Mouse (Mus musculus): ENCODE results near the gene Nol4l. TPM values are rescaled to one million over a fixed set of nuclear protein-coding genes. Genes with fewer than 3 reads are reported as not detected.

The Nol4l gene
- polyA plus RNA-seq, 1 experiment from 2014 or later: 39.9 TPM

GRCm38 (mm10) chr2:153484071-153484470 lies 45.7 kb downstream of the Nol4l start:
- H3K27ac ChIP-seq (ENCODE audit: low read length): peak overlapping the region; percentile 84
- H3K4me2 ChIP-seq (ENCODE audit: low read length): no peak overlapping the region
- ATAC-seq: no peak
- H3K27me3 ChIP-seq (ENCODE audit: control insufficient read depth, insufficient read depth, low read depth, low read length): no peaks in the 10 kb centered on the region
- H3K4me3 ChIP-seq (ENCODE audit: low read depth, low read length): no peak overlapping the region
- no peaks in the 10 kb centered on the region for H3K9me3 ChIP-seq (replicated peaks; ENCODE audit: control insufficient read depth, low read length, poor library complexity, severe bottlenecking)
- H3K9ac ChIP-seq (ENCODE audit: low read depth, low read length): peak overlapping the region; percentile 36; the same call in 1 of the 2 replicates
- 27% methylated on average over 4 of the region's 4 CpGs for WGBS
- H3K36me3 ChIP-seq (ENCODE audit: control insufficient read depth, insufficient read depth, low read length): no peaks in the 10 kb centered on the region
- H3K4me1 ChIP-seq (ENCODE audit: control insufficient read depth, insufficient read depth, low read length): peaks cover 23% of the 10 kb centered on the region

- Histone ChIP-seq H3K4me2 (ENCODE audit: low read length) (peak overlapping the region; percentile 41), H3K9ac (ENCODE audit: low read depth, low read length) (peak overlapping the region; percentile 36), H3K27me3 (ENCODE audit: control insufficient read depth, insufficient read depth, low read depth, low read length) (no peaks in the 10 kb centered on the region), H3K27ac (ENCODE audit: low read length) (peak overlapping the region; percentile 84), H3K4me3 (ENCODE audit: low read depth, low read length) (peak overlapping the region; percentile 13; the same call in 1 of the 2 replicates), H3K4me1 (ENCODE audit: control insufficient read depth, insufficient read depth, low read length) (peaks cover 25% of the 10 kb centered on the region), H3K9me3 (replicated peaks; ENCODE audit: control insufficient read depth, low read length, poor library complexity, severe bottlenecking) (no peaks in the 10 kb centered on the region), H3K36me3 (ENCODE audit: control insufficient read depth, insufficient read depth, low read length) (no peaks in the 10 kb centered on the region)
- ATAC-seq: peak; percentile 62
- WGBS: 8% methylated on average over 18 of the region's 20 CpGs
These were observed 46.4 kb downstream of the Nol4l start for GRCm38 (mm10) chr2:153483118-153483983.

GRCm38 (mm10) chr2:153481861-153482120 lies 48.0 kb downstream of the Nol4l start:
- Histone ChIP-seq H3K27me3 (ENCODE audit: control insufficient read depth, insufficient read depth, low read depth, low read length) (no peaks in the 10 kb centered on the region), H3K4me2 (ENCODE audit: low read length) (no peak overlapping the region), H3K36me3 (ENCODE audit: control insufficient read depth, insufficient read depth, low read length) (0 out of 2 replicates have a peak, but pooled peaks cover 2% of the 10 kb centered on the region), H3K4me1 (ENCODE audit: control insufficient read depth, insufficient read depth, low read length) (peaks cover 25% of the 10 kb centered on the region), H3K4me3 (ENCODE audit: low read depth, low read length) (no peak overlapping the region), H3K9me3 (replicated peaks; ENCODE audit: control insufficient read depth, low read length, poor library complexity, severe bottlenecking) (no peaks in the 10 kb centered on the region), H3K9ac (ENCODE audit: low read depth, low read length) (no peak overlapping the region), H3K27ac (ENCODE audit: low read length) (no peak overlapping the region)
- no peak for ATAC-seq
- 82% methylated on average over 2 of the region's 2 CpGs for WGBS

- no peak for ATAC-seq
- WGBS: 68% methylated on average over 7 of the region's 7 CpGs
- H3K27ac ChIP-seq (ENCODE audit: low read length): no peak overlapping the region
These were observed 48.5 kb downstream of the Nol4l start for GRCm38 (mm10) chr2:153481108-153481860.

GRCm38 (mm10) chr2:153479486-153479885 lies 50.3 kb downstream of the Nol4l start:
- Histone ChIP-seq H3K4me1 (ENCODE audit: control insufficient read depth, insufficient read depth, low read length) (peaks cover 36% of the 10 kb centered on the region), H3K9me3 (replicated peaks; ENCODE audit: control insufficient read depth, low read length, poor library complexity, severe bottlenecking) (no peaks in the 10 kb centered on the region), H3K4me3 (ENCODE audit: low read depth, low read length) (no peak overlapping the region), H3K27ac (ENCODE audit: low read length) (no peak overlapping the region), H3K36me3 (ENCODE audit: control insufficient read depth, insufficient read depth, low read length) (0 out of 2 replicates have a peak, but pooled peaks cover 2% of the 10 kb centered on the region), H3K9ac (ENCODE audit: low read depth, low read length) (no peak overlapping the region), H3K27me3 (ENCODE audit: control insufficient read depth, insufficient read depth, low read depth, low read length) (no peaks in the 10 kb centered on the region), H3K4me2 (ENCODE audit: low read length) (no peak overlapping the region)
- WGBS: 96% methylated on average over 1 of the region's 1 CpGs
- no peak for ATAC-seq

More at GRCm38 (mm10) chr2:153481108-153481860, 48.5 kb downstream of the Nol4l start:
- peaks cover 25% of the 10 kb centered on the region for H3K4me1 ChIP-seq (ENCODE audit: control insufficient read depth, insufficient read depth, low read length)
- H3K36me3 ChIP-seq (ENCODE audit: control insufficient read depth, insufficient read depth, low read length): 0 out of 2 replicates have a peak, but pooled peaks cover 2% of the 10 kb centered on the region
- no peaks in the 10 kb centered on the region for H3K9me3 ChIP-seq (replicated peaks; ENCODE audit: control insufficient read depth, low read length, poor library complexity, severe bottlenecking)
- H3K27me3 ChIP-seq (ENCODE audit: control insufficient read depth, insufficient read depth, low read depth, low read length): no peaks in the 10 kb centered on the region
- H3K4me3 ChIP-seq (ENCODE audit: low read depth, low read length): no peak overlapping the region
- H3K9ac ChIP-seq (ENCODE audit: low read depth, low read length): no peak overlapping the region
- H3K4me2 ChIP-seq (ENCODE audit: low read length): no peak overlapping the region

- no peak overlapping the region for H3K9ac ChIP-seq (ENCODE audit: low read depth, low read length)
- no peak overlapping the region for H3K4me2 ChIP-seq (ENCODE audit: low read length)
- H3K4me1 ChIP-seq (ENCODE audit: control insufficient read depth, insufficient read depth, low read length): peaks cover 27% of the 10 kb centered on the region
- H3K9me3 ChIP-seq (replicated peaks; ENCODE audit: control insufficient read depth, low read length, poor library complexity, severe bottlenecking): no peaks in the 10 kb centered on the region
- H3K36me3 ChIP-seq (ENCODE audit: control insufficient read depth, insufficient read depth, low read length): 0 out of 2 replicates have a peak, but pooled peaks cover 2% of the 10 kb centered on the region
- no peak overlapping the region for H3K4me3 ChIP-seq (ENCODE audit: low read depth, low read length)
- WGBS: 5% methylated on average over 4 of the region's 4 CpGs
- ATAC-seq: peak; percentile 56; the same call in 1 of the 2 replicates
- H3K27me3 ChIP-seq (ENCODE audit: control insufficient read depth, insufficient read depth, low read depth, low read length): no peaks in the 10 kb centered on the region
- H3K27ac ChIP-seq (ENCODE audit: low read length): no peak overlapping the region
These were observed 51.2 kb downstream of the Nol4l start for GRCm38 (mm10) chr2:153478583-153478982.

GRCm38 (mm10) chr2:153475114-153476112 lies 54.4 kb downstream of the Nol4l start:
- peak overlapping the region; percentile 36 for H3K27ac ChIP-seq (ENCODE audit: low read length)
- H3K4me2 ChIP-seq (ENCODE audit: low read length): no peak overlapping the region
- no peaks in the 10 kb centered on the region for H3K9me3 ChIP-seq (replicated peaks; ENCODE audit: control insufficient read depth, low read length, poor library complexity, severe bottlenecking)
- peaks cover 2% of the 10 kb centered on the region; the same call in 1 of the 2 replicates for H3K36me3 ChIP-seq (ENCODE audit: control insufficient read depth, insufficient read depth, low read length)
- H3K4me3 ChIP-seq (ENCODE audit: low read depth, low read length): no peak overlapping the region
- peaks cover 13% of the 10 kb centered on the region for H3K4me1 ChIP-seq (ENCODE audit: control insufficient read depth, insufficient read depth, low read length)
- no peaks in the 10 kb centered on the region for H3K27me3 ChIP-seq (ENCODE audit: control insufficient read depth, insufficient read depth, low read depth, low read length)
- ATAC-seq: no peak
- WGBS: 36% methylated on average over 4 of the region's 4 CpGs
- H3K9ac ChIP-seq (ENCODE audit: low read depth, low read length): peak overlapping the region; percentile 28; the same call in 1 of the 2 replicates

- 49% methylated on average over 3 of the region's 3 CpGs for WGBS
- H3K4me2 ChIP-seq (ENCODE audit: low read length): no peak overlapping the region
- H3K27ac ChIP-seq (ENCODE audit: low read length): no peak overlapping the region
- H3K36me3 ChIP-seq (ENCODE audit: control insufficient read depth, insufficient read depth, low read length): no peaks in the 10 kb centered on the region; the same call in 1 of the 2 replicates
- no peak overlapping the region for H3K4me3 ChIP-seq (ENCODE audit: low read depth, low read length)
- H3K9ac ChIP-seq (ENCODE audit: low read depth, low read length): no peak overlapping the region
- no peaks in the 10 kb centered on the region for H3K9me3 ChIP-seq (replicated peaks; ENCODE audit: control insufficient read depth, low read length, poor library complexity, severe bottlenecking)
- no peak for ATAC-seq
- peaks cover 10% of the 10 kb centered on the region for H3K4me1 ChIP-seq (ENCODE audit: control insufficient read depth, insufficient read depth, low read length)
- H3K27me3 ChIP-seq (ENCODE audit: control insufficient read depth, insufficient read depth, low read depth, low read length): no peaks in the 10 kb centered on the region
These were observed 58.8 kb downstream of the Nol4l start for GRCm38 (mm10) chr2:153470983-153471382.

Measured in midbrain, embryonic 16.5 days (tissue).